Mouse (Mus musculus) CH12.LX (cell line): ENCODE measurements at regions not wholly inside any gene's neighbourhood (a gene's known extent, or its start where the extent isn't known, plus 50 kb on each side); places are given as distances from the start of the nearest gene placed in this dataset.

Experiments
- CTCF ChIP-seq, 2 experiments: IDR thresholded peaks in 1 of 2; conservative IDR thresholded peaks in 1 of 2; 2 replicates each; pipeline ENCODE4 v1.5.1; 2011 to 2012; ENCODE audit warnings: low read depth in 2 of 2, low read length in 2 of 2, improper control_type of control experiment in 1 of 2, inconsistent platforms in 1 of 2, mild to moderate bottlenecking in 1 of 2, moderate library complexity in 1 of 2
- E2F4 ChIP-seq: IDR thresholded peaks from 2 replicates; pipeline ENCODE4 v1.6.1; 2011; ENCODE audit warnings: low read depth, low read length, improper control_type of control experiment; ENCODE audit not compliant: insufficient replicate concordance
- ELF1 ChIP-seq: IDR thresholded peaks from 2 replicates; pipeline ENCODE4 v1.6.1; 2014; ENCODE audit warnings: low read depth, mild to moderate bottlenecking, inconsistent platforms, low read length, improper control_type of control experiment
- EP300 ChIP-seq: IDR thresholded peaks from 2 replicates; pipeline ENCODE4 v1.6.1; 2011; ENCODE audit warnings: low read length, improper control_type of control experiment
- HCFC1 ChIP-seq: IDR thresholded peaks from 2 replicates; pipeline ENCODE4 v1.6.1; 2012; ENCODE audit warnings: low read depth, mild to moderate bottlenecking, inconsistent platforms, low read length, improper control_type of control experiment
- MAX ChIP-seq: IDR thresholded peaks from 2 replicates; pipeline ENCODE4 v1.6.1; 2011; ENCODE audit warnings: low read length, improper control_type of control experiment
- POLR2A ChIP-seq: IDR thresholded peaks from 2 replicates; pipeline ENCODE4 v1.6.1; 2011; ENCODE audit warnings: low read depth, mild to moderate bottlenecking, improper control_type of control experiment, low read length
- RCOR1 ChIP-seq: conservative IDR thresholded peaks from 2 replicates; pipeline ENCODE4 v1.6.1; 2012; ENCODE audit warnings: low read depth, mild to moderate bottlenecking, inconsistent platforms, low read length, improper control_type of control experiment
- TBP ChIP-seq: conservative IDR thresholded peaks from 2 replicates; pipeline ENCODE4 v1.6.1; 2011; ENCODE audit warnings: low read depth, low read length, improper control_type of control experiment
- TCF12 ChIP-seq: IDR thresholded peaks from 2 replicates; pipeline ENCODE4 v1.6.1; 2014; ENCODE audit warnings: low read depth, mild to moderate bottlenecking, inconsistent platforms, low read length, improper control_type of control experiment
- USF1 ChIP-seq: IDR thresholded peaks from 2 replicates; pipeline ENCODE4 v1.6.1; 2014; ENCODE audit warnings: low read depth, mild to moderate bottlenecking, inconsistent platforms, low read length, improper control_type of control experiment
- USF2 ChIP-seq: conservative IDR thresholded peaks from 2 replicates; pipeline ENCODE4 v1.6.1; 2011; ENCODE audit warnings: low read depth, low read length, improper control_type of control experiment
- ZNF384 ChIP-seq: IDR thresholded peaks from 2 replicates; pipeline ENCODE4 v1.6.1; 2012; ENCODE audit warnings: low read depth, low read length, improper control_type of control experiment, inconsistent platforms

- TF ChIP-seq CTCF (conservative IDR thresholded peaks at IDR 0.05 in 1 of 2, IDR thresholded peaks at IDR 0.05 in 1 of 2; ENCODE audit: low read depth in 2 of 2, low read length in 2 of 2) (no peak), USF2 (no peak), ZNF384 (no peak), MAX (no peak), USF1 (no peak), TCF12 (no peak), ELF1 (no peak), POLR2A (no peak), EP300 (no peak), RCOR1 (no peak), E2F4 (no peak), TBP (no peak), HCFC1 (no peak)
These were observed 243.0 kb downstream of the Stim2 start for GRCm38 (mm10) chr5:54241169-54241917.
